Mouse (Mus musculus) ZHBTc4 (cell line): Measurements from ENCODE around the gene Mrps17.
A peak's percentile ranks its signal among the peaks of the same experiment; 100 is the strongest.

Source experiments
- DNase-seq: peaks from one replicate; pipeline ENCODE4 v3.0.0-alpha.2; 2011; ENCODE audit warnings: low read depth, low spot score

Mrps17 gene

GRCm38 (mm10) chr5:129715326-129715861, at the start of gene Mrps17:
Mrps17 (plus strand) TSS chr5:129715497.
- DNase-seq = peak; percentile 98

GRCm38 (mm10) chr5:129666271-129666909, 48.9 kb upstream of the Mrps17 start:
- DNase-seq = no peak

GRCm38 (mm10) chr5:129667851-129668250, 47.4 kb upstream of the Mrps17 start:
- DNase-seq = no peak

- DNase-seq = no peak
Observed at GRCm38 (mm10) chr5:129669453-129670035, 45.8 kb upstream of the Mrps17 start.

GRCm38 (mm10) chr5:129670036-129670458, 45.2 kb upstream of the Mrps17 start, which contains the start of gene Zfp11:
Zfp11 (minus strand) TSS chr5:129670099.
- DNase-seq = peak; percentile 91

- DNase-seq = peak; percentile 18
Observed at GRCm38 (mm10) chr5:129685141-129685540, 30.2 kb upstream of the Mrps17 start.

GRCm38 (mm10) chr5:129687621-129688020, 27.7 kb upstream of the Mrps17 start:
- DNase-seq = no peak

- DNase-seq = no peak
Observed at GRCm38 (mm10) chr5:129690528-129690927, 24.8 kb upstream of the Mrps17 start.

- peak; percentile 23 for DNase-seq
Observed at GRCm38 (mm10) chr5:129700506-129700905, 14.8 kb upstream of the Mrps17 start.

- no peak for DNase-seq
Observed at GRCm38 (mm10) chr5:129701706-129702105, 13.6 kb upstream of the Mrps17 start.

- no peak for DNase-seq
Observed at GRCm38 (mm10) chr5:129703368-129703767, 11.9 kb upstream of the Mrps17 start.

- DNase-seq = no peak
Observed at GRCm38 (mm10) chr5:129708412-129708811, 6.9 kb upstream of the Mrps17 start, which contains the start of gene Sept14. Sept14 (minus strand) TSS chr5:129708512.

- DNase-seq = peak; percentile 59
Observed at GRCm38 (mm10) chr5:129717016-129717415, 1.7 kb downstream of the Mrps17 start.

GRCm38 (mm10) chr5:129720176-129720575, 4.9 kb downstream of the Mrps17 start:
- DNase-seq = no peak

GRCm38 (mm10) chr5:129724268-129724667, 9.0 kb downstream of the Mrps17 start:
- DNase-seq = no peak

- DNase-seq = peak; percentile 95
Observed at GRCm38 (mm10) chr5:129724834-129725773, 9.8 kb downstream of the Mrps17 start, which contains the start of gene Nipsnap2. Nipsnap2 (plus strand) TSS chr5:129725063.

- DNase-seq = peak; percentile 25
Observed at GRCm38 (mm10) chr5:129725774-129726392, 10.6 kb downstream of the Mrps17 start.

GRCm38 (mm10) chr5:129726784-129727183, 11.5 kb downstream of the Mrps17 start:
- peak; percentile 68 for DNase-seq

- no peak for DNase-seq
Observed at GRCm38 (mm10) chr5:129729286-129729685, 14.0 kb downstream of the Mrps17 start.

GRCm38 (mm10) chr5:129730344-129730743, 15.0 kb downstream of the Mrps17 start:
- DNase-seq = peak; percentile 28

- no peak for DNase-seq
Observed at GRCm38 (mm10) chr5:129731021-129731420, 15.7 kb downstream of the Mrps17 start.
